Mouse (Mus musculus) erythroblast, embryonic 14.5 days (primary cell): Measurements from ENCODE around the gene Btbd11. TPM values are rescaled to one million over a fixed set of nuclear protein-coding genes. Genes with fewer than 3 reads are reported as not detected.
"Not testable (repeated sequence)": the region's sequence is repeated elsewhere in the genome, so short reads cannot be mapped to it uniquely, and the experiment has no call there.

Experiments used
- H3K27me3 ChIP-seq: 2 replicates; pipeline ENCODE4 v1.6.1; 2012; ENCODE audit warnings: inconsistent platforms; ENCODE audit not compliant: control insufficient read depth
- H3K36me3 ChIP-seq: 2 replicates; pipeline ENCODE4 v1.6.1; 2012; ENCODE audit warnings: mild to moderate bottlenecking, inconsistent platforms; ENCODE audit not compliant: control insufficient read depth
- H3K4me1 ChIP-seq: 2 replicates; pipeline ENCODE4 v1.6.1; 2012; ENCODE audit warnings: inconsistent platforms; ENCODE audit not compliant: control insufficient read depth
- H3K4me3 ChIP-seq: replicated peaks from 2 replicates; pipeline ENCODE3; 2012; ENCODE audit warnings: moderate library complexity, mild to moderate bottlenecking, inconsistent platforms
- H3K9me3 ChIP-seq: 2 replicates; pipeline ENCODE4 v1.6.1; 2012; ENCODE audit warnings: low read length, inconsistent platforms, mixed read lengths; ENCODE audit not compliant: control insufficient read depth
- GATA1 ChIP-seq: IDR thresholded peaks from 2 replicates; pipeline ENCODE4 v1.6.1; 2012; ENCODE audit warnings: low read length, inconsistent platforms, mixed read lengths
- TAL1 ChIP-seq: IDR thresholded peaks from 3 replicates; pipeline ENCODE4 v1.6.1; 2012; ENCODE audit warnings: low read length, inconsistent platforms, mixed read lengths
- polyA plus RNA-seq: library from polyadenylated mRNA; stranded (reverse); fragments of >175 nt; gene quantifications from 2 replicates; pipeline ENCODE4 v1.2.3, GENCODE M21; 2012

The Btbd11 gene
- polyA plus RNA-seq, 1 experiment, result not detected

DNA sequence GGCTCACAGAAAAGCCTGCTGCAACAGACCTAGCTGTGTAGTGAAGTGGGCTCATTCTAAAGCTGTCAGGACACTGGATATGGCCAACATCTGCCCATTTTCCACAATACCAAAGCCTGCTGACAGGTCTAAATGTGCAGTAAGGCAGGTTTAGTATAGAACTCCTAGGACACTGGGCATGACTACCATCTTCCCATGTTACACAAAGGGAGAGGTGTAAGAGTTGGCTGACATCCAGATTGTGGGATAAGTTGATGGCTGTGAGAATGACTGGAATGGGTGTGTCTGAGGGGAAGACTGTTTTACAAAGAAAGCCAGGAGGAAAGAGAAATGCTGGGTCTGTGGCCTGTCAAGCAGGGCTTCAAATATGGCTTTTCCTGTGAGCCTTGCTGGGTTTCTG, 313.1 kb downstream of the Btbd11 start:
- H3K4me1 ChIP-seq, result no peaks in the 10 kb centered on the region
- H3K36me3 ChIP-seq, result no peaks in the 10 kb centered on the region
- no peaks in the 10 kb centered on the region for H3K9me3 ChIP-seq
- no peak overlapping the region for H3K4me3 ChIP-seq
- H3K27me3 ChIP-seq, result no peaks in the 10 kb centered on the region
- TF ChIP-seq GATA1 (no peak), TAL1 (no peak)

DNA sequence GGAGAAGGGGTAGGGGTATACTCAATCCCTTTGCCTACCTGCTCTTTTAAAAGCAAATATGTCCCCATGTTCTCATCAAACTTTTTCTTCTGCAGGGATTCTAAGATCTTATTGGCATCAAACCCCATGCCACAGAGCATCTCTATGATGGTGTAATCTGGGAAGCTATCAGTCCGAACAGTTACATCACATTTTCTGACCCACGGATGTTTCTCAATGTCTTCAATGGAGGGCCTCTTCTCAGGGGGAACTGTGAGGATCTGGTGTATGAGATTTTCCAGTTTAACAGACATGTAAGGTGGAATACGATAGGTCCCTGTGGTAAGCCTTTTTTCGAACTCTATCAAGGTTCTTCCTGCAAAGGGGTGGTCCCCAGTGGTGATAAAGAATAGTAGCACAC, 323.2 kb downstream of the Btbd11 start:
- H3K27me3 ChIP-seq, H3K4me3 ChIP-seq, H3K9me3 ChIP-seq: not testable (repeated sequence)

More for the DNA sequence above, 323.2 kb downstream of the Btbd11 start:
- not testable (repeated sequence) for H3K36me3 ChIP-seq, H3K4me1 ChIP-seq

Other genes with a start within 250 kb of the Btbd11 start
- 0.08 and 0.25 TPM in 2 replicates for gene Cry1, start 201.8 kb upstream of the Btbd11 start, polyA plus RNA-seq